Comparison of ENCODE assay signal across 18 mouse cellular contexts in the genomic region with DNA sequence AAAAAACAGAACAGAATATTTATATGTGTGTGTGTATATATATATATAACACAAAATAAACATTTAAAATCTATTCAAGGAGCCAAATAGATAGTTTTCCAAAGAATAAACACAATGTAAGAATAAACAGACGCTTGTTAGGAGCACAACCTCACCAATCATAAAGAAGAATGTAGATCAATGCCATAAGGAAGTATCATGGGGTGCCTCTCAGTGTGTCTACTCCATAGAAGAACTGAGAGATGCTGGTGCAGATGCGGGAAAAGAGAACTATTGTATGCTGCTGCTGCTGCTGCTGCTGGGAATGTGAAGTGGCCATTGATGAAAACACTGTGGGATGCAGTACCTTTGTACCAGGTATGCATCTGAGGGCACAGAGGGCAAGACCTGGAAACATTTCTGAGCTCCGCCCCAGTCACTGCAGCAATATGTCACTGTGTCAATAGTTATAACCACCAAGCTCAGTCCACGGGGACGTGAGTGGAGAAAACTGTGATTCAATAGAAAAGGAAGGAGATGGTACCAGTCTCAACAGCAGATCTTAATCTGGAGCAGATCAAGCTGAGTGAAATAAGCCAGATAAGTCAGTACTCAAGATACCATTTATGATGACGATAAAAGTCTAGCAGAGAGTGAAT.
"Had no signal": no experiment of that assay in that cellular context is flagged by ENCODE, and none has a peak within 500 bp of the region (broad histone marks: within the 10 kb centered on the region; RNA-seq: fewer than 3 reads in every experiment).

No protein-coding gene starts in this region.

- ATAC-seq: liver, embryonic 12.5 days; lung, postnatal 0 days; midbrain, embryonic 13.5 days; midbrain, embryonic 15.5 days had no signal

- H3K9me3 ChIP-seq: liver, embryonic 12.5 days; midbrain, embryonic 10.5 days; midbrain, embryonic 13.5 days; midbrain, embryonic 15.5 days; neural tube, embryonic 13.5 days; neural tube, embryonic 15.5 days had no signal

- H3K4me2 ChIP-seq: liver, embryonic 12.5 days; midbrain, embryonic 13.5 days; midbrain, embryonic 15.5 days; neural tube, embryonic 13.5 days; neural tube, embryonic 15.5 days had no signal

- H3K36me3 ChIP-seq: liver, embryonic 12.5 days; midbrain, embryonic 10.5 days; midbrain, embryonic 13.5 days; midbrain, embryonic 15.5 days; neural tube, embryonic 13.5 days; neural tube, embryonic 15.5 days had no signal

- H3K9ac ChIP-seq: liver, embryonic 12.5 days; liver, embryonic 14.5 days; midbrain, embryonic 13.5 days; midbrain, embryonic 15.5 days; neural tube, embryonic 13.5 days; neural tube, embryonic 15.5 days had no signal

- H3K4me3 ChIP-seq: liver, embryonic 12.5 days; midbrain, embryonic 10.5 days; midbrain, embryonic 13.5 days; midbrain, embryonic 15.5 days; myocyte; neural tube, embryonic 13.5 days; neural tube, embryonic 15.5 days had no signal

- DNase-seq: lung, postnatal 4 days; retina, postnatal 1 day; right cerebral cortex, adult 18-20 months; right cerebral cortex, postnatal 25 days; right cerebral cortex, postnatal 4 days; spleen, adult 18-20 months; thymus, adult 18-20 months; thymus, postnatal 14 days; thymus, postnatal 36 days had no signal

- H3K27me3 ChIP-seq: liver, embryonic 12.5 days; midbrain, embryonic 13.5 days; midbrain, embryonic 15.5 days; neural tube, embryonic 13.5 days; neural tube, embryonic 15.5 days had no signal

- H3K4me1 ChIP-seq: liver, embryonic 12.5 days had no signal

- H3K27ac ChIP-seq: liver, embryonic 12.5 days; liver, embryonic 14.5 days; midbrain, embryonic 10.5 days; midbrain, embryonic 13.5 days; midbrain, embryonic 15.5 days; neural tube, embryonic 13.5 days; neural tube, embryonic 15.5 days had no signal
